Mouse (Mus musculus) splenic B cell, adult 2 months (primary cell): ENCODE measurements around the gene Gm21764.
"Not testable (repeated sequence)": the region's sequence is repeated elsewhere in the genome, so short reads cannot be mapped to it uniquely, and the experiment has no call there.

Experiments
- DNase-seq: peaks from one replicate; pipeline ENCODE4 v3.0.0-alpha.2; 2011; ENCODE audit warnings: low read depth, low spot score
- H3K27me3 ChIP-seq: 2 replicates; pipeline ENCODE4 v1.6.1; 2012; ENCODE audit warnings: mild to moderate bottlenecking, low read length, moderate library complexity, mixed read lengths; ENCODE audit not compliant: control insufficient read depth, poor library complexity, insufficient read depth, severe bottlenecking
- H3K36me3 ChIP-seq: 2 replicates; pipeline ENCODE4 v1.6.1; 2012; ENCODE audit warnings: mild to moderate bottlenecking, low read length, moderate library complexity, mixed read lengths; ENCODE audit not compliant: control insufficient read depth, poor library complexity, insufficient read depth, severe bottlenecking

The Gm21764 gene

GRCm38 (mm10) chrY:18061712-18062111, at the start of gene Gm21764:
Gm21764 (minus strand) TSS chrY:18061812.
- not testable (repeated sequence) for H3K36me3 ChIP-seq, H3K27me3 ChIP-seq, DNase-seq

- not testable (repeated sequence) for DNase-seq, H3K27me3 ChIP-seq, H3K36me3 ChIP-seq
Observed at GRCm38 (mm10) chrY:18088816-18089215, 27.2 kb upstream of the Gm21764 start, which contains the start of gene Ssty1. Ssty1 (plus strand) TSS chrY:18089116.
